Mouse (Mus musculus) ES-CJ7 (cell line): ENCODE results near the gene Spdye4a.

Experiments used
- DNase-seq: peaks from one replicate; pipeline ENCODE4 v3.0.0; 2011; ENCODE audit warnings: low read depth, low spot score

The Spdye4a gene

DNA sequence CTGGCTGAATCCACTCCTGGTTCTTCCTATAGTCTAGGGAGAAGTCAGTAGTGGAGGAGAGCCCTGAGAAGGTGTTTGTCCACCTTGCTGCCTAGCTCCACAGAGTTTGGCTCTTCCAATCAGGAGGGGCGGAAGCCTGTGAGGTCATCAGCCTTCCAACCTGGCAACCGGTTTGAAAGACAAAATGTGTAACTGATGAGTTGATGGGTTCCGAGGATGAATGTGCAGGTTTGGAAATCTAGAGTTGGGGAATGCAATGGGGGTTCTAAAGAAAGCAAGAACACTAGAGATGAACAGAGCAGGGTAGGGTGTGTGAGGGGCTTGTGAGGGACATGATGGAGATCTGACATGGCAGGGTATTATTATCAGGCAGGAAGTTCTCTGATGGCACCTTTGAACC lies at the start of gene Spdye4a:
Spdye4a (minus strand) TSS at position 101 of the 400 bp plus-strand sequence.
- DNase-seq: no peak

DNA sequence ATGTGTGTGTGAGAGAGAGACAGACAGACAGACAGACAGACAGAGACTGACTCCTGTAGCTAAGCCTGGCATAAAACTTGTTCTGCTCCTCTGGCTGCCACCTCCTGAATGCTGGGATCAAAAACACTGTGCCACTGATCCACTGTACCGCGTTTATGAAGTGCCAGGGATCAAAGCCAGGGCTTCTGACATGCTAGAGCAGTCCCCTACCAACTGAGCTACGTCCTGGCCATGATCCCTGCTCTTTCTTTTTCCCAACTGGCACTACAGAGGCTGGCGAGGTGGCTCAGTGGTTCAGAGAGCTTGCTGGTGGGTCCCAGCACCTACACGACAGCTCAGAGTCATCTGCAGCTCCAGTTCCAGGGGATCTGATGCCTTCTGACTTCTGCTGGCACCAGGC lies 49.1 kb upstream of the Spdye4a start:
- DNase-seq: no peak

- DNase-seq: no peak
Measured at GRCm38 (mm10) chr5:143272540-143273330, 46.0 kb upstream of the Spdye4a start.

GRCm38 (mm10) chr5:143272108-143272507 lies 45.4 kb upstream of the Spdye4a start:
- DNase-seq: no peak

- no peak for DNase-seq
Measured at GRCm38 (mm10) chr5:143271642-143272041, 45.0 kb upstream of the Spdye4a start.

DNA sequence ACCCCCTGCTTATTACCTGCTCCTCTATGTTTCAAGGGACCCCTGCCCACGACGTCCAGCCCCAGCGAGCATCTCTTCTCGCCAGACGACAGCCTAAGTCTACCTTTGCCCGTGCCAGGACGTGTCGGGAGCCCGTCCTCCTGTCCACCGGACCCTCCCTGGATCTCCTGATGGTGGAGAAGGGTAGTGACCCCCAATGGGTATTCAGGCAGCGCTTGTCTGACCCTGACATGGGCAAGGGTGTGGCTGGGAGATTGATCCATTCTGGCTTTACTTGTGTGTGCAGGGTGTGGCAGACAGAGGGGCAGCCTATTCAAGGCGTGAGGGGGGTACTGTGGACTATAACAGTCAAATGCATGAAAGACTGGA lies 43.4 kb upstream of the Spdye4a start:
- DNase-seq: no peak

DNA sequence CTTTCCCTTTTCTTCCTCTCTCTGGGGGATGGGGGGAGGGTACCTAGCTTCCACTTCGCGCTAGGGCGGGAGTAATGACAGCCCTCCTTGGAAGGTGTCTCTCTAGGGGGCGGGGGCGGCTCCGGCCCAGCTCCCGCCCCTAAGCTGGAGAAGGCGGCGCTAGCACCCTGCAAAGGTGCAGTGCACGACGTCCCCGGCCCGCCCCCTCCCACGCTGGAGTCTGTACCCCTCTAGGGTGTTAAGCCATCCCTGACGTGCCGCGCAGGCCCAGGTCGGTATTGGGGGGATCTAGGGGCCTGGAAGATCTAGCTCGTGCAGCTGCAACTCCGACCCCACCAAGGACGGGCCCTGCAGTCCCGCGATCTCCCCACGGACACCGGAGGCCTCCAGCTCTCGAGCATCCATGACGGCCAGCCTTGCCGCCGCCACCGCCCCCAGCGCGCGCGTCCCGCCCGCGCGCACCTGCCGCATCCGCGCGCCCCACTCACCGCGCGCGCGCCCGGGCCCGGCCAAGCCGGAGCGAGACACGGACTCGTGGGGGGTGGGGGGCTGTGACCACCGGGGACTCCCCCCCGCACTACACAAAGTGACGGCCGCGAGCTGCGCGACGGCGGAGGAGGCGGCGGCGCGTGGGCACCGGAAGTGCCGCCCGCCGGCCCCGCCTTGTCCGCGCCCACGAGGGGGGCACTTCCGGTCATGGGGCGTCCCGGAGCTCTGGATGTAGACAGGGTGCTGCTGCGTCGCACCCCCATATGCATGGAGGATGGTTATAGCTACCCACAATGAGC lies 42.9 kb upstream of the Spdye4a start, which contains the start of gene Zfp316:
Zfp316 (minus strand) TSS at position 660 of the 788 bp plus-strand sequence.
- peak; percentile 63 for DNase-seq

DNA sequence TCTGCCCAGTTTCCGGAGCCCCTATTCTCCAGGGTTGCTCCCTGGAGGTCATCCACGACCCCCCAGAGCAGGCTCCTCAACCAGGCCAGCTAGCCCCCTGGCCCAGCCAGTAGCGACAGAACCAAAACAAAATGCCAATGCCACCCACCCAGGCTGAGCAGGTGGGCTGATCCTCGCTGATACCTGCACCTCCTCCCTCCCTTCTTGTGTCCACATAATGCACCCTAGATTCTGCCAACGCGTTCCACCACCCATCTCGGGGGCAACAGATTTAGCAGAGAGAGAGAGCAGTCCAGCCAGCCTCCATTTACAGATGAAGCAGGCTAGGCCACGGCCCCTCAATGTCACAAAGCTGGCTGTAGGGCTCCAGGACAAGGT lies 42.3 kb upstream of the Spdye4a start:
- no peak for DNase-seq

DNA sequence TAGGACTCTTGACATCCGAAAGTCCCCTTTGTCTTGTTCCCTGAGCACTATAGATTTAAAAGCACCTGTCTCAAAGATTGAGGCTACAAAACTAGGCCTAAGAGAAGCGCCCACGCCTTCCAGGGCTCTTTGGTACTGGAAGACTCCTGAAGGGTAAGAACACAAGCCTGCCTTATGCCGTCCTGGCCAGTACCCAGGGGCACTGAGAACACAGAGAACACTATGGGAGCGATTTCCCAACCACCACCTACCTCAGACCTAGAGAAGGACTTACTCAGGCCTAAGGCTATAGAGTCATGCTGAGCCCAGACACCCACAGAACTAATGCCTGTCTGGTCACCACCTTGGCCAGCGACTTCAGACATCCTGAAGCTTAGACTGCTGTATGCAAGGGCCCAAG lies 40.1 kb upstream of the Spdye4a start:
- no peak for DNase-seq

DNA sequence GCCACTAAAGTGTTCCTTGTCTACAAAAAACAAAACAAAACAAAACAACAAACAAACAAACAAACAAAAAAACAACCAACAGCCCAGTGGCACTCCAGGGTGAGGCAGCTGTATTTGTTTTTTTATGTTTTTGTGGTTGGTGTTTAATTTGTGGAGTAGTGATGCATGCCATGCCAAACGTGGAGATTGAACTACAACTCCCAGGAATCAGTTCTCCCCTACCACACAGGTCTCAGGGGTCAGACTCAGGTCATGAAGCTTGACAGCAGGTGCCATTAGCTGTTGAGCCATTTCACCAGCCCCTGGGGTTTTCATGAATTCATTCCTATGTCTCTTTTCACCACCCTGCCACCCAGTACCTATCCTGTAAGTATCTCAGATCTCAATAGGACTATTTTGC lies 38.7 kb upstream of the Spdye4a start:
- DNase-seq: no peak

GRCm38 (mm10) chr5:143264689-143265088 lies 38.0 kb upstream of the Spdye4a start:
- no peak for DNase-seq

- DNase-seq: no peak
Measured at GRCm38 (mm10) chr5:143261636-143262035, 34.9 kb upstream of the Spdye4a start.

GRCm38 (mm10) chr5:143255802-143256201 lies 29.1 kb upstream of the Spdye4a start:
- DNase-seq: no peak

DNA sequence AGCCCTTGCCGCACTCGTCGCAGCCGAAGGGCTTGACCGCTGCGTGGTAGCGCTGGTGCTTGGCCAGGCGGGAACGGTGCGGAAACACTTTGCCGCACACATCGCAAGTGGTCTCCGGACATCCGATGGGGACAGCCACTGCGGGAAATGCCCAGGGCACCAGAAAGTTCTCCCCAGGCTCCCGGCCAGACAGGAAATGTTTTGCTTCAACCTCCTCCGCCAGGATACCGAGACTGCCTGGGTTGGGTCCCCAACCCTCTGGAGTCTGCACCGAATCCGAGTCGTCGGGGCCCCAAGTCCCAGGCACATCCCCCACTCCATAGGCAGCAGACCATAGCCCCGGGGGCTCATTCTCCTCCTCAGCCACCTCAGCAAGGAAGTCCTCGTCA lies 28.4 kb upstream of the Spdye4a start:
- DNase-seq: no peak

DNA sequence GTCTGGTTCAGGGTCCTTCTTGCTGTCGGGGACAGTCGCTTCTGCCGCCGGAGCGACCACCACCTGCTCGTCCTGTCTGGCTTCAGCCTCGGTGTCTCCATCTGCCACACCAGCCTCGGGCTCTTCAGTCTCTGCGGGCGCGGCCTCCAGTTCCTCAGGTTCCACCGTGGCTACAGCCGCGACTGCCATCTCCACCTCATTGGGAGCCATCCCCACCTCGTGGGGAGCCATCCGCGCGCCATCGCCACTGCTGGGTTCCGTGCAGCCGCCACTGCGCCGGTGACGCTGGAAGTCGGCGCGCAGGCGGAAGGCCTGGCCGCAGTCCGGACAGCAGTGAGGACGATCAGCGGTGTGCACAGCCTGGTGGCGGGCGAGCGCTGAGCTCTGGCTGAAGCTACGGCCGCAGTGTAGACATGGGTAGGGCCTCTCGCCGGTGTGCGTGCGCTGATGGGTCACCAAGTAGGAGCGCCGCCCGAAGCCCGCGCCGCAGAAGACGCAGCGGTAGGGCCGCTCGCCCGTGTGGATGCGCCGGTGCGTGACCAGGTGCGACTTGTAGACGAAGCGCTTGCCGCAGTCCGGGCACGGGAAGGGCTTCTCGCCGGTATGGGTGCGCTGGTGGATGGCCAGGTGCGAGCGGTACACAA lies 27.9 kb upstream of the Spdye4a start:
- DNase-seq: peak; percentile 35

GRCm38 (mm10) chr5:143253881-143254486 lies 27.3 kb upstream of the Spdye4a start:
- no peak for DNase-seq

DNA sequence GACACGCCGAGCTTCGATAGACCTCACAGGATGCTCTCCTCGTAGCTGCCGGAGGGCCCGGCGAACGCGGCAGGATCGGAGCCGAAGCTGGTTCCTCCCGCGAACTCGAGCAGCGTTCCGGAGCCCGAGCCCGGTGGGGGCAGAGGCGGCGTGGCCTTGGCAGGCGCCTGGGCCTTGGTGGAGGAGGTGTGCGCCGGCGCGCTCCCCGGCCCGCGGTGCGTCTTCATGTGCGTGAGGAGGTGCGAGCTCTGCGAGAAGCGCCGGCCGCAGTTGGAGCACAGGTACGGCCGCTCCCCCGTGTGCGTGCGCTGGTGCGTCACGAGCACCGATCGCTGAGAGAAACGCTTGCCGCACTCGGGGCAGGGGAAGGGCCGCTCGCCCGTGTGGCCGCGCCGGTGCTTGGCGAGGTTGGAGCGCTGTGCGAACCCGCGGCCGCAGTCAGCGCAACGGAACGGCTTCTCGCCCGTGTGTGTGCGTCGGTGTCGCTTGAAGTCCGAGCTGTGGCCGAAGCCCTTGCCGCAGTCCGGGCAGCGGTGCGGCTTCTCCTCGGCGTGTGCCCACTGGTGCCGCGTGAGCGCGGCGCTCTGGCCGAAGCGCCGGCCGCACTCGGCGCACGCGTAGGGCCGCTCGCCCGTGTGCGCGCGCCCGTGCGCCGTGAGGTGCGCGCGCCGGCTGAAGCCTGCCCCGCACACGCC lies 26.6 kb upstream of the Spdye4a start:
- DNase-seq: peak; percentile 49

- no peak for DNase-seq
Measured at GRCm38 (mm10) chr5:143252791-143253185, 26.1 kb upstream of the Spdye4a start.

DNA sequence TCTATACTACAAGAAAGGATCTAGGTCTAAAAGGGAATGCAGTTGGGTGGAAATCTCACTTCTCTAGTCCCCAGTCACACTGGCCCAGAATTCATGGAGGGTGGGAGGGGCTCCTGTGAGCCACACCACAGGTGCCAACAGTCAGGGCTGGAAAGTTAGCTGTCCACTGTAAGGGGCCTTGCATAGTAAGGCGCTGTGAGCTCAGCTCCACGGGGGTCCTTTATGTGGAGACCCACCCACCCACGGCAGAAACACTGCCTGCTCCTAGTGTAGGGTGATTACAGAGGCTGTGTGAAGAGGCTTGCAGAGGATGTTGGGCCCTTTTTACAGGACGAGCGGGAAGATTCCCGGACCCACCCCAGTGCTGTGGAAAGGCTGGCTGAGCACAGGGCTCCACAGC lies 25.3 kb upstream of the Spdye4a start:
- DNase-seq: no peak

GRCm38 (mm10) chr5:143244926-143245325 lies 18.2 kb upstream of the Spdye4a start:
- DNase-seq: peak; percentile 55

GRCm38 (mm10) chr5:143236036-143236435 lies 9.3 kb upstream of the Spdye4a start:
- no peak for DNase-seq
